Mouse (Mus musculus) lung, postnatal 14 days (tissue): ENCODE results near the gene Fen1.

Experiments used
- DNase-seq: peaks from one replicate; pipeline ENCODE4 v3.0.0; 2021

Gene Fen1

GRCm38 (mm10) chr19:10213796-10214471 is 10.0 kb upstream of the Fen1 start:
- DNase-seq: no peak

- DNase-seq: no peak
Observed at GRCm38 (mm10) chr19:10210885-10211284, 6.9 kb upstream of the Fen1 start.

- DNase-seq: no peak
Observed at GRCm38 (mm10) chr19:10208851-10209250, 4.9 kb upstream of the Fen1 start.

GRCm38 (mm10) chr19:10205051-10205450 is 1.1 kb upstream of the Fen1 start:
- DNase-seq: no peak

GRCm38 (mm10) chr19:10204616-10205001 is 640 bp upstream of the Fen1 start:
- DNase-seq: peak; percentile 60

GRCm38 (mm10) chr19:10203146-10203847 is 672 bp downstream of the Fen1 start:
- no peak for DNase-seq

GRCm38 (mm10) chr19:10198723-10199122 is 5.2 kb downstream of the Fen1 start:
- peak; percentile 89 for DNase-seq

- no peak for DNase-seq
Observed at GRCm38 (mm10) chr19:10198286-10198685, 5.7 kb downstream of the Fen1 start.

GRCm38 (mm10) chr19:10197130-10197529 is 6.8 kb downstream of the Fen1 start:
- DNase-seq: no peak

- DNase-seq: no peak
Observed at GRCm38 (mm10) chr19:10195252-10195651, 8.7 kb downstream of the Fen1 start.

GRCm38 (mm10) chr19:10194337-10194736 is 9.6 kb downstream of the Fen1 start:
- DNase-seq: no peak

GRCm38 (mm10) chr19:10191326-10191725 is 12.6 kb downstream of the Fen1 start:
- no peak for DNase-seq

- DNase-seq: peak; percentile 82
Observed at GRCm38 (mm10) chr19:10190796-10191195, 13.2 kb downstream of the Fen1 start.

GRCm38 (mm10) chr19:10189940-10190339 is 14.0 kb downstream of the Fen1 start:
- no peak for DNase-seq

- no peak for DNase-seq
Observed at GRCm38 (mm10) chr19:10189022-10189421, 14.9 kb downstream of the Fen1 start.

- DNase-seq: no peak
Observed at GRCm38 (mm10) chr19:10188281-10188811, 15.6 kb downstream of the Fen1 start.

- no peak for DNase-seq
Observed at GRCm38 (mm10) chr19:10186569-10186968, 17.4 kb downstream of the Fen1 start.

GRCm38 (mm10) chr19:10185876-10186275 is 18.1 kb downstream of the Fen1 start:
- no peak for DNase-seq

- peak; percentile 38 for DNase-seq
Observed at GRCm38 (mm10) chr19:10184096-10184495, 19.9 kb downstream of the Fen1 start.

GRCm38 (mm10) chr19:10183299-10183983 is 20.5 kb downstream of the Fen1 start:
- DNase-seq: peak; percentile 69

- peak; percentile 91 for DNase-seq
Observed at GRCm38 (mm10) chr19:10182670-10183298, 21.2 kb downstream of the Fen1 start, which contains the start of gene Fads1. Gene Fads1, plus strand, starts transcription at chr19:10182888.

GRCm38 (mm10) chr19:10182142-10182541 is 21.8 kb downstream of the Fen1 start:
- no peak for DNase-seq

GRCm38 (mm10) chr19:10181225-10181624 is 22.7 kb downstream of the Fen1 start:
- DNase-seq: no peak
